Mouse (Mus musculus) retina, embryonic 14.5 days (tissue): Measurements from ENCODE around the gene Qrich1.
"Not testable (repeated sequence)": the region's sequence is repeated elsewhere in the genome, so short reads cannot be mapped to it uniquely, and the experiment has no call there.

ENCODE experiments used
- DNase-seq: peaks from one replicate; pipeline ENCODE4 v3.0.0-alpha.2; 2015; ENCODE audit warnings: low spot score

The Qrich1 gene

DNA sequence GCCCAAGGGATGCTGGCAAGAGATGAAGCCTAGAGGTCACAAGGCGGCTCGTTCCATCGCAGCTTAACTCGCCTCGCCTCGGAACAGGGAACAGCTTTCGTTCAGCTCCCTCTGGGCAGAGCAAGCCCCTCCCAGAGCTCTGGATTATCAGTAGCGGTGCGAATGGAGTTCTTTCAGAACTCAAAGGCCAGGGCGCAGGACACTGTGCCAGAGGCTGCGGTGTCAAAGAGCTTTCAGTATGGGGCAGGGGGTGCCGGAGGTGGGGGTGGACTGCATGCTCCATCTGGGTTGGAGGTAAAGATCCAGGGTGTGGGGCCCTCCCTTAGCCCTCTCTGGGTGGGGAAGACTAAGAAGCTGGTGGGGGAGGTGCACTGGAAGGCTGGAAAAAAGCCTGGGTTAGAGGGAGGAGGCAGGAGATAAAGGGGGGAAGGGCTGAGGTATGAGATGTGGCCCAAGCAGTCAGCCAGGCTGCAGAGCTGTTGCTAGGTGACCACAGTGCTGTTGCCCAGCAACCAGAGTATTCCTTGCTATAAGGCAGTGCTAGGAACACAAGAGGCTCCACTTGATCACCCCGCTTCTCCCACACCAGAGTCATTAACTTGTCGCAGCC lies 71.1 kb downstream of the Qrich1 start:
- DNase-seq, result peak; percentile 96

- no peak for DNase-seq
Observed at GRCm38 (mm10) chr9:108589229-108589628, 72.6 kb downstream of the Qrich1 start.

- DNase-seq, result no peak
Observed at GRCm38 (mm10) chr9:108591462-108591861, 74.9 kb downstream of the Qrich1 start.

DNA sequence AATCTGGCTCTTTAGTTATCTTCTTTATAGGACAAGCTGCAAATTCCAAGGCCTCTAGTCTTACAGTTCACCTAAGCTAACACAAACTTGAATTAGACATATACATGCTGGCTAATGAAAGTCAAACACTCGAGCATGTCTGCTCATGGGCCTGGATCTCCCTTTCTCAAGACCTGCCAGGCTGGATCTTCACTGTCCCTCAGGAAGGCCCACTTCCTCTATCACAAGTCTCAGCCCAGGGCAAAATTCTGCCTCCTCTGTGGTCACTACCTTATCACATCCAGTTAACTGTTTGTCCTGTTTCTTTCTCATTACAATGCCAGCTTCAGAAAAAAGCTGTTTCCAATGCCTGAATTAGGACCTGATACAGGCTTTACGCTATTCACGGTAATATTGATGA lies 77.7 kb downstream of the Qrich1 start:
- no peak for DNase-seq

DNA sequence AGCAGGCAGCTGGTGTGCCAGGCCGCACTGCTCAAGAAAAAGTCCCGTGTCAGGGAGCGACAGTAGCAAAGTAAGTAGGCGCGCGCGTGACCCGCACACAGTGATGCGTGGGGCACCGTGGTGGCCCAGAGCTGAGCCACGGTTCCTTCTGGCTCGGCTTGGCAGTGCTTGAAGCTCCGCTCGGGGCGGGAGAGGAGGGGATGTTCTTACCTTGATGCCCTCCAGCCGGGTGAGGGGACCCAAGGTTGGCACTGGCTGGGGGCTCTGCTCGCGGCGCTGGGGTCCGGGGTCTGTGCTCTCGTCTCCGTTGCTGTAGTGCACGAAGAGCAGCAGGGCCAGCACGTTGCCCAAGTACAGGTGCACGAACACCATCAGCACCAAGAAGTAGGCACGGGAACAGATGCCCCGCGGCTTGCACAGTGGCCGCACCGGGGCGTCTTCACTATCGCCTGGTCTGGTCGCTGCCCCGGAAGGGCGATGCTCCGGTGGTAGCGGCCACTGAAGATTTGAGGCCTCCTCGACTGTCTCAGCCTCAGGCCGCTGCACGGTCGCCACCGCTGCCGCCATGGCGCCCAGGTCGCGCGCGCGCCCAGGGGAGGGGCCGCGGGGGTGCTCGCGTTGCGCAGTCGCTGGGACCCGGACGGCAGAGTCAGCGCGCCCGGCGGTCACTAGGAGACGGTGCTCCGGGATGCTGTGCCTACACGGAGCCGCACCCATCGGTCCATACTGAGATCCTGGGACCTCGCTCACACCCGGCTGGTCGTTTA lies 80.6 kb downstream of the Qrich1 start, which contains the start of gene P4htm:
TSS of gene P4htm (minus strand) at position 670 of the 767 bp plus-strand sequence.
- peak; percentile 79 for DNase-seq

DNA sequence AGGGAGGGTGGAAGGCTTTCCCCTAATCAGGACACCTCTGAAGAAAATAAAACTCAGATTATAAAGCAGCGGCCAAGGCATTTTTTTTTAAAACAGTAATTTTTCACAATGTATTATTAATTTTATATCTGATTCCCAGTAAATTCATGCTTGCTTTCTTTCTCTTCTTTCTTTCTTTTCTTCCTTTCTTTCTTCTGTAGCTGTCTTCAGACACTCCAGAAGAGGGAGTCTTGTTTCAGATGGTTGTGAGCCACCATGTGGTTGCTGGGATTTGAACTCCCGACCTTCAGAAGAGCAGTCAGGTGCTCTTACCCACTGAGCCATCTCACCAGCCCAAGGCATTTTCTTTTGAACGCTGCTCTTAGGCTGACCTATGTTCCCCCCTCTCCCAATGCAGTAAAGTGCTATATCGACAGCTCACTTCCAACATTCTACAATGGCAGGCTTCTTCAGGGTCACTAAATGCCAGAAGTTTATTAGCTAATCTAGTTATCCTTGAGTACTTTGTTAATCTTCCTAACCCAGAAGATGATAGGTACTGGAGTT lies 82.5 kb downstream of the Qrich1 start:
- DNase-seq, result no peak

- DNase-seq, result no peak
Observed at GRCm38 (mm10) chr9:108600011-108600410, 83.4 kb downstream of the Qrich1 start.

DNA sequence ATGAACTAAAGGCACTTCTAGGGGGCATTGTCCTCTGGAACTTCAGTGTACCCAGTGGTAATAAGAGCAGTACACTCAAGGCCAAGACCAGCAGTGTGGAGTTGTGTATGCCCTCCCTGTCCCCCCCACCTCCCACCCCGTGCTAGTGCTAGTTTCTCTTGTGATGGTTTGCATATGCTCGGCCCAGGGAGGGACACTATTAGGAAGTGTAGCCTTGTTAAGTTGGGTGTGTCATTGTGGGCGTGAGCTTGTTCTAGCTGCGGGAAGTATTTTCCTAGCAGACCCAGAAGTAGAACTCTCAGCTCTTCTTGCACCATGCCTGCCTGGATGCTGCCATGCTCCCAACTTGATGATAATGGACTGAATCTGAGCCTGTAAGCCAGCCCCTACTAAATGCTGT lies 85.4 kb downstream of the Qrich1 start:
- DNase-seq, result no peak

- not testable (repeated sequence) for DNase-seq
Observed at GRCm38 (mm10) chr9:108607929-108608328, 91.3 kb downstream of the Qrich1 start.

- DNase-seq, result no peak
Observed at GRCm38 (mm10) chr9:108608889-108609288, 92.3 kb downstream of the Qrich1 start.
